Mouse (Mus musculus): ENCODE results near the gene Dusp2.

The Dusp2 gene

GRCm38 (mm10) chr2:127387521-127387920 is 51.6 kb downstream of the Dusp2 start:
- peaks cover 2% of the 10 kb centered on the region; the same call in 1 of the 2 replicates for H3K27me3 ChIP-seq (ENCODE audit: insufficient read depth, low read length)
- TF ChIP-seq CTCF (conservative IDR thresholded peaks at IDR 0.05; ENCODE audit: low read length) (no peak), POU5F1 (IDR thresholded peaks at IDR 0.05; ENCODE audit: borderline replicate concordance, low read length) (no peak), NANOG (IDR thresholded peaks at IDR 0.05; ENCODE audit: borderline replicate concordance, low read length) (no peak)
- no peak overlapping the region for H3K4me3 ChIP-seq (replicated peaks; ENCODE audit: low read length)
- H3K4me1 ChIP-seq (replicated peaks; ENCODE audit: low read depth, low read length) = no peaks in the 10 kb centered on the region
- no peaks in the 10 kb centered on the region for H3K36me3 ChIP-seq (ENCODE audit: insufficient read depth, low read length)
- no peaks in the 10 kb centered on the region for H3K9me3 ChIP-seq (ENCODE audit: low read length)

Measured in E14TG2a.4 (cell line).